ENCODE assay signal across 9 mouse cellular contexts in the genomic region with DNA sequence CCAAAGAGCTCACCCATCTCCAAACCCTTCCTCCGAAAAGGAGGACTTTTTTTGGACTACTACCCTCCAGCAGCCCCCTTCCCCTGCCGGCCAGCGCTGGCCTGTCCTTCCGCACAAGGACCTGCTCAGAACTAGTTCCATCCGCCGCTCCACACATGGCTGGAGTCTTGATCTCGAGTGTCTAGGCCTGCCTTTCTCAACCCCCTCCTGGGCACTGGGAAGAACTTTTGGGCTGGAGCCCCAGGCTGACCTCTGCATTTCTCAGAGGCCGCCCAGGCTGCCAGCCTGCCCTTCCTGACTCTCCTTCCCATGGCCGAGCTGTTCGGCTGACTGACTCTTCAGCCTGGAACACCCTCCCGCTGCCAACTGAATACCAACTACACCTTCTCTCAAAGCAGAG. TPM values are rescaled to one million over a fixed set of nuclear protein-coding genes. Genes with fewer than 3 reads are reported as not detected.
DNase-seq lines count a peak whose midpoint lies in the region; ATAC-seq and TF ChIP-seq lines count a peak whose summit lies in the region.
"Had no signal": no experiment of that assay in that cellular context is flagged by ENCODE, and none has a peak within 500 bp of the region (broad histone marks: within the 10 kb centered on the region; RNA-seq: fewer than 3 reads in every experiment).

No protein-coding gene starts in this region.

- ATAC-seq in granulocyte monocyte progenitor cell, adult 5-6 weeks (replicated peaks; ENCODE audit: poor library complexity, severe bottlenecking) = peak; percentile 2; the same call in 1 of the 2 replicates
- peak; percentile 4; the same call in 1 of the 2 replicates for ATAC-seq in liver, embryonic 12.5 days

- H3K4me1 ChIP-seq in cerebellum, adult 2 months (ENCODE audit: control insufficient read depth, insufficient read depth, low read length) = 0 out of 2 replicates have a peak, but pooled peaks cover 6% of the 10 kb centered on the region
- H3K4me1 ChIP-seq in E14TG2a.4 (replicated peaks; ENCODE audit: low read depth, low read length) = peaks cover 36% of the 10 kb centered on the region
- H3K4me1 ChIP-seq in liver, embryonic 12.5 days = peaks cover 18% of the 10 kb centered on the region

- peak overlapping the region; percentile 50 for H3K4me3 ChIP-seq in cerebellum, adult 2 months (replicated peaks; ENCODE audit: insufficient read depth, low read depth, low read length)
- peak overlapping the region; percentile 77 for H3K4me3 ChIP-seq in E14TG2a.4 (replicated peaks; ENCODE audit: low read length)
- H3K4me3 ChIP-seq in liver, embryonic 12.5 days = peak overlapping the region; percentile 21

- intact Hi-C loops in left cerebral cortex, postnatal 36 days (cut with DNase I) = no loop called here

- H3K4me2 ChIP-seq in liver, embryonic 12.5 days = peak overlapping the region; percentile 69

- no peaks in the 10 kb centered on the region for H3K9me3 ChIP-seq in E14TG2a.4 (ENCODE audit: low read length)
- no peaks in the 10 kb centered on the region for H3K9me3 ChIP-seq in liver, embryonic 12.5 days (replicated peaks)

- no peaks in the 10 kb centered on the region for H3K27me3 ChIP-seq in cerebellum, adult 2 months (ENCODE audit: control insufficient read depth, insufficient read depth, low read length)
- H3K27me3 ChIP-seq in E14TG2a.4 (ENCODE audit: insufficient read depth, low read length) = peaks cover 94% of the 10 kb centered on the region
- H3K27me3 ChIP-seq in liver, embryonic 12.5 days (replicated peaks) = peaks cover 100% of the 10 kb centered on the region

- H3K27ac ChIP-seq in cerebellum, adult 2 months (ENCODE audit: insufficient read depth, low read length) = peak overlapping the region; percentile 21; the same call in 1 of the 2 replicates
- no peak overlapping the region for H3K27ac ChIP-seq in liver, embryonic 12.5 days

- H3K9ac ChIP-seq in liver, embryonic 12.5 days = 0 out of 2 replicates have a peak overlapping the region, but pooled peaks have one; percentile 7

- TF ChIP-seq POLR2A in cerebellum, adult 2 months (IDR thresholded peaks at IDR 0.05; ENCODE audit: borderline replicate concordance, insufficient read depth, low read length) = no peak

- no peaks in the 10 kb centered on the region for H3K36me3 ChIP-seq in E14TG2a.4 (ENCODE audit: insufficient read depth, low read length)
- H3K36me3 ChIP-seq in liver, embryonic 12.5 days = no peaks in the 10 kb centered on the region

- WGBS in cerebellum, adult 2 months = 8% methylated on average over 11 of the region's 11 CpGs
- 17% methylated on average over 11 of the region's 11 CpGs for WGBS in liver, embryonic 12.5 days (ENCODE audit: insufficient replicate concordance)

- DNase-seq in cerebellum, adult 2 months = peak in 1 of 2 experiments; percentile 44
- no peak for DNase-seq in cerebellum, postnatal 10 days
- DNase-seq in retina, embryonic 14.5 days (ENCODE audit: low spot score) = no peak
- DNase-seq in T-cell, adult 2 months (ENCODE audit: low spot score) = no peak
- no peak for DNase-seq in left cerebral cortex, postnatal 36 days (ENCODE audit: low spot score in 2 of 2)

- TF ChIP-seq CTCF in cerebellum, adult 2 months (IDR thresholded peaks at IDR 0.05; ENCODE audit: borderline replicate concordance, insufficient read depth, low read depth, low read length) = no peak
- TF ChIP-seq CTCF in E14TG2a.4 (conservative IDR thresholded peaks at IDR 0.05; ENCODE audit: low read length) = no peak

RNA-seq across cellular contexts. Expression of a gene that starts 1.8 kb away (rescaled TPM):
- polyA plus RNA-seq in cerebellum, adult 2 months (2012; rRNA removed) = not detected in 2 replicates
- total RNA-seq in granulocyte monocyte progenitor cell, adult 5-6 weeks (2014; fragmentation: Nextera tagmentation) = not detected in 2 replicates
- total RNA-seq in granulocyte monocyte progenitor cell, adult 5-6 weeks (2017) = not detected in 2 replicates
- not detected in 2 replicates for polyA plus RNA-seq in liver, embryonic 12.5 days (2016; fragmentation: Nextera tagmentation; extraction: Ambion mirVana)
- not detected for total RNA-seq in left cerebral cortex, postnatal 36 days (2021)
- total RNA-seq: gastrocnemius, adult 8-10 months had no signal

RNA-seq across cellular contexts. Expression of a gene that starts 3.2 kb away (rescaled TPM):
- polyA plus RNA-seq in cerebellum, adult 2 months (2012; rRNA removed) = 0.54 and 0.57 TPM in 2 replicates
- not detected in 2 replicates for total RNA-seq in granulocyte monocyte progenitor cell, adult 5-6 weeks (2014; fragmentation: Nextera tagmentation)
- total RNA-seq in granulocyte monocyte progenitor cell, adult 5-6 weeks (2017) = not detected in 2 replicates
- polyA plus RNA-seq in liver, embryonic 12.5 days (2016; fragmentation: Nextera tagmentation; extraction: Ambion mirVana) = not detected in 2 replicates
- total RNA-seq in left cerebral cortex, postnatal 36 days (2021) = under 1 TPM; 0.17 to 0.50 TPM
- total RNA-seq: gastrocnemius, adult 8-10 months had no signal

RNA-seq across cellular contexts. Expression of a gene that starts 18.9 kb away (rescaled TPM):
- polyA plus RNA-seq in cerebellum, adult 2 months (2012; rRNA removed) = 397 and 476 TPM in 2 replicates
- total RNA-seq in granulocyte monocyte progenitor cell, adult 5-6 weeks (2014; fragmentation: Nextera tagmentation) = 0.17 TPM in 1 of 2 replicates, not detected in the other
- not detected in 2 replicates for total RNA-seq in granulocyte monocyte progenitor cell, adult 5-6 weeks (2017)
- polyA plus RNA-seq in liver, embryonic 12.5 days (2016; fragmentation: Nextera tagmentation; extraction: Ambion mirVana) = not detected in 2 replicates
- 1,000 to 10,000 TPM; 1,276 to 1,585 TPM for total RNA-seq in left cerebral cortex, postnatal 36 days (2021)

RNA-seq across cellular contexts. Expression of a gene that starts 22.1 kb away (rescaled TPM):
- 1.9 and 2.4 TPM in 2 replicates for polyA plus RNA-seq in cerebellum, adult 2 months (2012; rRNA removed)
- not detected in 2 replicates for total RNA-seq in granulocyte monocyte progenitor cell, adult 5-6 weeks (2014; fragmentation: Nextera tagmentation)
- total RNA-seq in granulocyte monocyte progenitor cell, adult 5-6 weeks (2017) = 0.26 and 0.67 TPM in 2 replicates
- 0.07 and 0.13 TPM in 2 replicates for polyA plus RNA-seq in liver, embryonic 12.5 days (2016; fragmentation: Nextera tagmentation; extraction: Ambion mirVana)
- 1 to 10 TPM; 5.1 to 5.2 TPM for total RNA-seq in left cerebral cortex, postnatal 36 days (2021)

RNA-seq across cellular contexts. Expression of a gene that starts 28.2 kb away (rescaled TPM):
- 17.2 and 18.0 TPM in 2 replicates for polyA plus RNA-seq in cerebellum, adult 2 months (2012; rRNA removed)
- total RNA-seq in granulocyte monocyte progenitor cell, adult 5-6 weeks (2014; fragmentation: Nextera tagmentation) = 53.4 and 59.8 TPM in 2 replicates
- total RNA-seq in granulocyte monocyte progenitor cell, adult 5-6 weeks (2017) = 31.2 and 42.5 TPM in 2 replicates
- polyA plus RNA-seq in liver, embryonic 12.5 days (2016; fragmentation: Nextera tagmentation; extraction: Ambion mirVana) = 35.9 and 41.2 TPM in 2 replicates
- total RNA-seq in left cerebral cortex, postnatal 36 days (2021) = 10 to 100 TPM; 12.2 to 21.5 TPM

Comparison
In these comparisons a context has a peak if more than half of its experiments do, and no peak if none do; other contexts are left out.
1. H3K4me3 ChIP-seq: peak in every context shown above with its lines; median percentile 77 in E14TG2a.4; 50 in cerebellum, adult 2 months; 21 in liver, embryonic 12.5 days.
2. RNA of a gene that starts 18.9 kb away (total RNA-seq): 1,276 to 1,585 TPM in left cerebral cortex, postnatal 36 days; 0.17 TPM in granulocyte monocyte progenitor cell, adult 5-6 weeks; every median in the first group is over 1,000 times any median in the second.